Mouse (Mus musculus) neural tube, embryonic 10.5 days (tissue): ENCODE data around the gene Acad11.
A peak's percentile ranks its signal among the peaks of the same experiment; 100 is the strongest.

Source experiments
- DNase-seq: peaks from one replicate; pipeline ENCODE4 v3.0.0-alpha.2; 2017; ENCODE audit warnings: low spot score; ENCODE audit errors: extremely low spot score

The Acad11 gene

DNA sequence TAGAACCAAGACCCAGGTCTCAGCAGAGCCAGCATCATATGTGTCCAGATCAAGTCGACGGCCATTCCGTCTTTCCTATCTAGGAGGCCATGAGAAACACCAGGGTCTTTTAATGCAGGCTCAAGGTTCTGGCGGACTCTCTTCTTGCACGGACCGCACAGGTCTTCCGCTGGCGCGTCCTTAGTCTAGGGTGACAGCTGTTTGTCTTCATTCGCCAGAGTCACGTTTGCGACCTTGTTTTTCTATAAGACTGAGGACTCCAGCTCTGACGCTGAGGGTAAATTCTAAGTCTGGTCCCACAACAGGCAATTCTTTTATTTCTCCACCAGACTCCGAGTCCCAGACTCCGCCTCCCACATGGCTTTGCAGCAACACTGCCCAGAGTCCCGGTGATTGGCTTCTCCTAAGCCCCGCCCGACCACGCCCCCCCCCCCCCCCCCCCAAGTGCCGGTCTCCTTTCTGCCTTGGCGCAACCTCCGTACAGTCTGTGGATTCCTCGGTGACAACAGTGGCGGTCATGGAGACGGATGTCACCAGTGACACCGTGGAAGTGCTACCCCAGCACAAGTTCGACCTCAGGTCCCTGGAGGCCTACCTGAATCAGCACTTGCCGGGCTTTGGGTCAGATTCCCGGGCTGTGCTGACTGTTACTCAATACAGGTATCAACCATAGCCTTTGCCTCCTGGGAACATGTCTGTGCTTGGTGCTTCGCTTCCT is at the start of gene Acad11:
Gene Acad11, plus strand, starts transcription at position 134 of the 718 bp plus-strand sequence.
- DNase-seq: peak; percentile 88

DNA sequence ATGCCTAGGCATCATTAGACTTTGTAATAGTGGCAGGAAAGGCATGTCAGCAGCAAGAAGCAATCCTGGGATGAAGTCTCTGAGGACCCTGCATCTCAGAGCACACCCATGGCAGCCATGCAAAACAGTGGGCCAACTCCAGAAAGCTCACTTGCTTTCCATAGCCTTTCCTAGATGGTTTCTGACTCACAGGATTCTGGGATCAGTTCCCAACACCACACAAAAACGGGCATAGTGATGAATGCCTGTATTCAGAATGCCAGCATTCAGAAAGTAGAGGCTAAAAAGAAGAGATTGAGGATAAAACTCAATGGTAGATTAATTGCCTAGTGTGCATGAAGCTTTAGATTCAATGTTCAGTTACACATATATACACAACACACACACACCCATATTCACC is 48.7 kb upstream of the Acad11 start:
- no peak for DNase-seq

DNA sequence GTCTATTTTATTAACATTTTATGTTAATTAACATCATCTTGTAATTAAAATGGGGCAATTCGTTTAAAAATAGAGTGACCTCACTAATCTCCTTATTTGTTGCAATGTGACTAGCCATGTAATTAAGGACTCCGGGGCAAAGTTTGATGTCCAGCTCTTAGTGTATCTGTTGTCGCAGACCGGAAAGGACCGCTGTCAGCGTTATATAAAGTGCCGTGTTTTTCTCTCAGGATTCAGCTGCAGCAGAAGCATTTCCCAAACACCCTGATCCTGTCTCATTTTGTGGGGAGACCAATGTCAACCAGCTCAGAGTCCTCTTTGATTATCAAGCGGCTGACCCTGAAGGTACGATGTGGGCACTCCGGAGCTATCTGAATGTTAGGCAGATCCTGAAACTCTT is 42.2 kb upstream of the Acad11 start:
- no peak for DNase-seq

DNA sequence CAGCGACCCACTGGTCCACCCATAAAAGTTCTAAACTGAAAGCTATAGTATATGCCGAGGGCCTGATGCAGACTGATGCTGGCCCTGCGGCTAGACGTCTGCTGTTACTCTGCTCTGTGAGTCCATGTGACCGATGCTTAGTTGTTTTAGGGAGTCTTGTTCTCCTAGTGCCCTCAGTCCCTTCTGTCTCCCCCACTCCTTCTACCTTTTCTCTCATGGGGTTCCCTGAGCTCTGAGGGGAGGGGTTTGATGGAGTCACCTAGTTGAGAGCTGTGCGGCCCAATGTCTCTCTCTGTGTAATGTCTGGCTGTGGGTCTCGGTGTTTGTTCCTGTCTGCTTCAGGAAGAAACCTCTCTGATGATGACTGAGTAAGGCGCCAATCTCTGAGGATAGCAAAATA is 36.0 kb upstream of the Acad11 start:
- no peak for DNase-seq

DNA sequence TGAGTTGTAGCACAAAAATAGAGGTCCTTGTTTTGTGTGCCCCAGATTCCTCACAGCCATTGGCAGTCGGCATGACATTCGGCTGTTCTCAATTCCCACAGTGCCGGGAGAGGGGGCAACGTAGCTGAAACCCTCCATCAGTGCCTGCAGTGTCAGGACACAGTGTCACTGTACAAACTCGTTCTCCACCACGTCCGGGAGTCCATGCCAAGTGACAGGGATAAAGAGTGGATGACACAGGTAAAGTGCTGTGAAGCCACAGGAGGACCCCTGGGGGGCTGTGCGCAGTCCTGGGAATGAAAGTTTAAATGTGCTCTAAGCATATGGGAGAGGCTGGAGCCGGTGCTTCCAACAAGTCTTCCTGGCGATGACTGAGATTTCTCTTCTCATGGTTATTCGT is 33.3 kb upstream of the Acad11 start:
- DNase-seq: no peak

DNA sequence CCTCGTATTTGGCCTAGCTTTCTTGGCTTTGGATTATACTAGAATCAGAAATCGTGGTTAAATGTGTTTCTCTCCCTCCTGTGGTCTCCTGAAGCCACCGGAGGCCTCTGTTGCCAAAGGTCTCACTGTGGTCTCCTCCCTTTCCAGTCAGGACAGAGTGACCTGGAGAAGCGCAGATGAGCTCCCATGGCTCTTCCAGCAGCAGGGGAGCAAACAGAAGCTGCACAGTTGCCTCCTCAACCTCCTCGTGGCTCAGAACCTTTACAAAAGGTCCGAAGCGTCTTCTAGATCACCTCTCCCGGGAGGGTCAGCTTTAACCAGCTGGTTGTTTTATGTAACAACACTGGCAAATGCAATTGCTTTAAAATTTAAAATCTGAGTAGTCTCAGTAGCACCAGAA is 28.9 kb upstream of the Acad11 start:
- no peak for DNase-seq

DNA sequence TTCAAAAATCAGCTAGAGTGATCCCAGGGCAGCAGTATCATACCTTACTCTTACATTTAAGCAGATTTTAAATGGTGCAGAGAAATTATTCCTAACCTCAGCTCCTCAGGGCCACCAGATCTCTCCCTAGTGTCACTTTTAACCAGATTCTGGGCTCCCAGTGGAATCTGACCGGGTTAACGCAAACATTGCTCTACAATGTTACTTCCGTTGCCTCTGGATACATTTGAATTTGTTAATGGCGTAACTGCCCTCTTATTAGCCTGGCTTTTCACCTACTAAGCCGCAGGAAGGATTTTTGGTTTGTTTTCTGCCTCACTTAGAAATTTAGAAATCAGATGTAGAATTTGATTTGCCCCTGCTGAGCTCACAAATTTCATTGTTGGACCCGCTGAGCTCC is 28.5 kb upstream of the Acad11 start:
- no peak for DNase-seq

DNA sequence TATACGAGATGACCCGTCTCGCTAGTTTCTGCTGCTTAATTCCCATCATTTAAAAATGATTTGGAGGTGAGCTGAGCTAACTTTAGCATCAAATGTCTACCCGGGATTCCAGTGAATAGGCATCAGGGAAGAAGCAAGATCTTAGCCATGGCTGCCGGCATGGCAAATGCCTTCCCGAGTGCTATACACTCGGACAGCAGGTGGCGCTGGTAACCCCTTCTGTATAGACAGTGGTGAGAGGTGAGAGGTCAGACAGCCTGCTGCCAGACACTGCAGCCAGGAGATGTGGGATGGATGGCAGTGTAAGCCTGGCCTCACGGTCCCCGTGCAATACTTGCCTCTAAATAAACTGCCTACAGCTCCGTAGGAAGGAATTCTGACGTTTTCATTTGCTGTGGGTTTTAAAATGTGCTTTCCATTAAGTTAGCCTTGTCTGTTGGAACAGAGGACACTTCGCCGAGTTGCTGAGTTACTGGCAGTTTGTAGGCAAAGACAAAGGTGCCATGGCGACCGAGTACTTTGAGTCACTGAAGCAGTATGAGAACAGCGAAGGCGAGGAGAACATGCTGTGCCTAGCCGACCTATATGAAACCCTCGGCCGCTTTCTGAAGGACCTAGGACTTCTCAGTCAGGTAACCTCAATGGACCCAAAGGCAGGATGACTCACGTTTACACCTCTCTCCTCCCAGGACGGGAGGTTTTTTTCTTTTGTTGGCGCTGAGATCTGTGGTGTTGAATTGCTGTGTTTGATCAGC is 27.7 kb upstream of the Acad11 start:
- DNase-seq: peak; percentile 80

DNA sequence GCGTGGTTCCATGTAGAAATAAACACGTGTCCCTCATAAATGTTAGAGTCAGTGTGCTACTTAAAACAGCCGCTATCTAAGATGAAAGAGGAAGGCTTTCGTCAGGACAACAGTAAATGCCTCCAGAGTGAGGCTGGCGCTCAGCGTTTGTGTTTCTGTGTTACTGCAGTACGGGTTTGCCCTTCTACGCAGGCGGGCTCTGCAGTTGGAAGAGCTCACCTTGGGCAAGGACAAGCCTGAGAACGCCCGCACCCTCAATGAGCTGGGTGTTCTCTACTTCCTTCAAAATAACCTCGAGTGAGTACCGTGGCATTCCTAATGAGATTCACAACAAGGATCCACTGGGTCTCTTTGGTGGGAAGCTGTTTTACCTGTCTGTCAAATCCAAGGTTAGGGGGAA is 24.9 kb upstream of the Acad11 start:
- DNase-seq: no peak

DNA sequence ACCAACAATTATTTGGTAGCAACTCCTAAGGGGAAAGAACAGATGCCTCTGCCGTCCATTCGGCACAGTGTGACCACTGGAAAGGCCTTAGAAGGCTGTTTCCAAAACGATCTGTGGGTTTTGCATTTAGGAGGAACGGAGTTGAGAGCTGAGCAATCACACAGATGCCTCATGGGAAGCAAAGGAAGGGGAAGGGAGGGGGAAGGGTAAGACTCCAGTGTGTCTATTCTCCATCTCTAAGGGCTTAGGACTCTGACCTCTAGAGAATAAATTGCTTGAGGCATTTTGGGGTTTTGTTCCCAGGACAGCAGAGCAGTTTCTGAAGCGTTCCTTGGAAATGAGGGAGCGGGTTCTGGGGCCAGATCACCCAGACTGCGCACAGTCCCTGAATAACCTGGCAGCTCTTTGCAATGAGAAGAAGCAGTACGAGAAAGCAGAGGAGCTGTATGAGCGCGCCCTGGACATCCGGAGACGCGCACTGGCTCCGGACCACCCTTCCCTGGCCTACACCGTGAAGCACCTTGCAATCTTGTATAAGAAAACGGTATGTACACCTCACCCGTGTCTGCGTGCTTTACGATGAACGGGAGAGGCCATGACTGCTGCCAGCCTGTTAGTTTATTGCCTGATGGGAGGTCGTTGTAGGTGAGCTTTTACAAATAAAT is 24.0 kb upstream of the Acad11 start:
- no peak for DNase-seq

DNA sequence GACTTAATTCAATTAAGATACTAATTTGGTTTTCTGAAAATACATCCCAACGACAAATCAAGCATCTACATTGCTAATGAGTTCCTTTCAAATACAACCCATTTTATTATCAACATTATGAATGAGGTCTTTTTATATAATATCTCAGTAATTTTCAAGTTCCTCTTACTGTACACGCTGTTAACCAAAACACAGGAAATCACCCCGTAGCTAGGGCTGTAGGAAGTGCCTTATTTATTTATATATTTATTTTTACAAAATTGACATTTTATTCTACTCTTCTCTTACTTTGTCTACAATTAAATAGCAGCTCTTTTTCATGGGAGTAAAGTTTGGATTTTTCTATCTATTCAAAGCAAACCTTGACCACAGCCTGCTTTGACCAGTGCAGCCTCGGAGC is 23.4 kb upstream of the Acad11 start:
- no peak for DNase-seq

DNA sequence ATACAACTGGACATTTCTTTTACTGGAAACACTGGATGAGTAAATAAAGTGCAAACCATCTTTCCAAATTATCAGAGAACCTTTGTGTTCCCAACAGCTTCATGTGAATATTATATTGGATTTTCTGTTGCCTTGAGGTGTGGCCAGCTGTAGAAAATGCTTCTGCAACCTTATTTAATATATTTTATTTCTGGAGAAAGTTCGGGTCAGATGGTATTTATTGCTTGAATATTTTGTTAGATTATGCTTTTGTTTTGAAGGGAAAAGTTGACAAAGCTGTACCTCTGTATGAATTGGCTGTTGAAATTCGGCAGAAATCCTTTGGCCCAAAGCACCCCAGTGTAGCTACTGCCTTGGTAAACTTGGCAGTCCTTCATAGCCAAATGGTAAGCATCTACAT is 22.8 kb upstream of the Acad11 start, which contains the start of gene Gm28305:
Gene Gm28305, plus strand, starts transcription at position 301 of the 400 bp plus-strand sequence.
- no peak for DNase-seq

DNA sequence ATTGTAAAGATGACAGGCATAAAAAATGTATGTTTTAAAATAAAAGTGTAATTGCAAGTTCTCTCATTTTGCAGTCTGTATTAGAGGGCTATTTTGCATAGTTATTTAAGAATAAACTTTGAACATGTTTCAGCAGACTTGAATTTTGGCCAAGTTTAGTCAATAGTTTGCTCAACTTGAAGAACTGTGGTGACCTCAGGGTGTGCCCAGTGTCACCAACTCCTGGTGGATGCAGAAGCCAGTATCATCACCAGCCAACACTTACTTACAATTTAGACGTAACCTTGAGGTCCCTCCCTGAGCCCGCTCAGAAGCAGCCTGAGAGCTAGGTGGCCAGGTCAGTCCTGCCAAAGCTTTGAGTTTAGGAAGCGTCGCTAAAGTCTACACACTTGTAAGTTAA is 19.5 kb upstream of the Acad11 start:
- DNase-seq: no peak

DNA sequence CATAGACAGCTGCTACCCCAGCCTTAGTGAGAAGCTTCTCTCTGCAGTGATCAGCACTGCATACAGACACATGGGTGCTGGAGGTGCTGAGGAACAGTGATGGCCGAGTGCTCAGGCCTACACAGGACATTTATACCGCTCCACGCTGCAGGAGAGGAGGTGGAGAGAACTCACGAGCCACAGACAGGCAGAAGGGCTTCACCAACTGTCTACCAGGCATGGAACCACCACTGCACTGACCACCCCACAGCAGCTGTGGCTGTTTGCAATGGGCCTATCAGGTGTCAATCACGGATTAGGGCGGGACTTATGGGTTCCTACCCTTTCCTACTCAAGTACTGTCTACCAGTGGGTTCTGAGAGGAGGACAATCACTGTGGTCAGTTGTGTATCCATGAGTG is 12.1 kb upstream of the Acad11 start:
- no peak for DNase-seq

DNA sequence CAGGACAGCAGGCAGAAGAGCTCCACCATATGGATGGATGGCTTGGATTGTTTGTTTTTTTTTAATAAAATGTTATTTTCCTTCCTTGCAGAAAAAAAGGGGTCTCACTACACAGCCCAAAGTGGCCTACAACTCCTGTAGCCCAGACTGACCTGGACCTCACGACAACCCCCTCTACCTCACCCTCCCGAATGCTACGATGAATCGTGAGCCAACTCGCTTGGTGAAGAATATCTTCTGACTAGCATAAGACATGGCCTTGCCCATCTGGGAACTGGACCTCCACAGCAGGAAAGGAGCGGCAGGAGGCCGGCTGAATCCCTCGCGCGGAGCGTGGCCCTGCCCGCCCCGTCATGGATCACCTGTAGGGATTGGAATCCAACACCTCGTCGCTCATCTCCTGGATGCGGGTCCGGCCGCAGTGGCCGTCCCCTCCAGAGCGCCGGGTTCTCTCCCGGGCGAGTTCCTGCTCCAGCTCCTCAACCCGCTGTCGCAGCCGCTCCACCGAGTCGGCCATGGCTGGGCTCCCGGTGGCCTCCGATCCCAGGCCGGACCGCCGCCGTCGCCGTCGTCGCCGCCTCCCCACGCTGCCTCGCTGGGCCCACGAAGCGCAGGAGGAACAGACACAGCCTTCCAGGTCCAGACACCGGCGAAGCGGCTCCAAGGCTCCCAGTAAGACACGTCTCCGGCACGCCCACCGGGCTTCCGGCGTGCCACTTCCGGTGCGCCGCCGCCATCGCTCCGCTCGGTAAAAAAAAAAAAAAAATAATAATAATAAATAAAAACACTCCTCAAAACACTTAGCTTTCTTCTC is 540 bp upstream of the Acad11 start, which contains the start of gene Uba5:
Gene Uba5, minus strand, starts transcription at position 705 of the 814 bp plus-strand sequence.
- DNase-seq: peak; percentile 76

DNA sequence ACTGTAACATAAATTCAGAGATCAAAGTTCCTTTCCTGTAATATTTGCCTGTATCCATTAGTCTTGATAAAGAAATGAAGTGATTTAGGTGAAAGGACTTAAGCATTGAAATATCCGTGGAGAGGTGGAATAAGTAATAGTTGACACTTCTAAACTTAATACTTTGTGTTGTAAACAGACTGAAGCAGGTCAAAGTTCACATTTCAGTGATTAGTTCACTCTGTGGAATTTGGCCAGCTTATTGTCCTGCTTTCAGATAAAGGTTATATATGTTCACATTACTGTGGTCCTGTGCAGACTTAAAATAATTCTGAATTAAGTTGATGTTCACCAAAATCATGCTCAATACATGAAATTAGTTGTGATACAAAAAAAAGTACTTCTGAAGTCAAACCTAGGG is 1.4 kb downstream of the Acad11 start:
- no peak for DNase-seq

DNA sequence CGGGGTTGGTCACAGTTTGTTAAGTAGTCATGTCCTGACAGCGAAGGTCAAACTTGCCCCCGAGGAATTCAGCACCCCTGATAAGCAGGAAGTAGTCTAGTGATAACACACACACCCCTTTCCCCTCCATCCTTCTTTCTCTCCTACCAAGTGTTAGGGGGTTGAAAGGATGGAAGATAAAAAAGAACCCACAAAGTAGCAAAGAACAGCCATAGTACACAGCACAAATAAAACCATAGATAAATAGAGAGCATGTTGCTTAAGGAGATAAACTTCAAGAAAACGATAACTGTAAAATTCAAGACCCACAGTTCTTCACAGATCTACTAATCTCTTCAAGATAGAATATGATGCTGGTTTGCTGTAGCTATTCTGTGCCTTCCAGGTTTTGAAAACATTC is 7.1 kb downstream of the Acad11 start:
- DNase-seq: no peak

DNA sequence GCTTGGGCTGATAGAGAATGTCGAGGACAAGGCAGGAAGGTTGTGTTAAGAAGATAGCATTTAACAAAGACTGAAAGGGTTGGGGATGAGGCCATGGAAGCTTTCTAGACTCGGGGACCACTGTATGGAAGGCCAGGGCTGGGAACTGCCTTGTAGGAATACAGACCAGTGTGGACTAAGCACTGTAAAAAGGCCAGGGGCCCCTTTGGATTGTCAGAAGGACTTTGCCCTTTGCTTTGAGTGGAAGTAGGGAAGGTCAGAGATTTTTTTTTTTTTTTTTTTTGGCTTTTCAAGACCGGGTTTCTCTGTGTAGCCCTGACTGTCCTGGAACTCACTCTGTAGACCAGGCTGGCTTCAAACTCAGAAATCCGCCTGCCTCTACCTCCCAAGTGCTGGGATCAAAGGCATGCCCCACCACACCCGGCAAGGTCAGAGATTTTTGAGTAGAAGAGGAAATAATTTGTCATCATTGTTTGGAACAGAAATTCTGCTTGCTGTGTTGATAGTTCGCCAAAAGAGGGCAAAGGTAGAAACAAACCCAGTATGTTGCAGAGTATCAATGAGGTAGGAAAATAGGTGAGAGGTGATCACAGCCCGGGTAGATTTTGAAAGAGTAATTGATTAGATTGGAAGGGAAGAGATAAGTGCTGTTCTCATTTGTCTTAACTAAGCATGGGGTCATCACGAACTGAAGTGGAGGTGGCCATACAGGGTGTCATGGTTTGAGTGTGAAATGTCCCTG is 7.9 kb downstream of the Acad11 start:
- DNase-seq: no peak

DNA sequence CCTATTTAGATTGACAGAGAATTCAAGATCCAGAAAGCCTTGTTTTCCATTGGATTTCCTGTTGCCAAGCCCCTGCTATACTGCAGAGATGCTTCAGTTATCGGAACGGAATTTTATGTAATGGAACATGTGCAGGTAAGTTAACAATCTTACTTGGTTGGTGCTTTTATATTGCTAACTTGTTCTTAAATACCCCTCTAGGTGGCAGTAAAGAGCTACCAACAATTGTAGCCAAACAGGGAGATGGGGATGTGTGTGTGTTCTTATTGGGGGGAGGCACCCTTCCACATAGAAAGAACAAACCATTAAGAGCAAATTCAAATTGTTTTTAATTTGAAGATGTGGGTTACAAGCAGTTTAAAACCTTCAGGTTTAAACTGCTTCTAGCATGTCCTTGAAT is 12.6 kb downstream of the Acad11 start:
- no peak for DNase-seq

DNA sequence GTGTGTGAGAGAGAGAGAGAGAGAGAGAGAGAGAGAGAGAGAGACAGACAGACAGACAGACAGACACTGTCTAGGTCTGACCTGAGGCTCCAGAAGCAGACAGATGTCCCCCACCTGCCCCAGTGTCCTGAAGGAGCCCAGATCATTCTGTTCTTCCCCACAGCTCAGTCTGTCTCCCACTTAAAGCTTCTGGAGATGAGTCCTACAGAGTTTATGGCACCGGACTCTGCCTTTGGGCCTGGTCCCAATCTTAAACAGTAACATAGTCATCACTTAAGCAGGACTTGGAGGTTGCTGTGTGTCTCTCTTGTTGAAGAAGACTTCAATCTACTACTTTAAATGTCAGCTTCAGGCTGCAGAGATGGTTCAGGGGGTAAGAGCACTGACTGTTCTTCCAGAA is 15.6 kb downstream of the Acad11 start:
- DNase-seq: no peak

DNA sequence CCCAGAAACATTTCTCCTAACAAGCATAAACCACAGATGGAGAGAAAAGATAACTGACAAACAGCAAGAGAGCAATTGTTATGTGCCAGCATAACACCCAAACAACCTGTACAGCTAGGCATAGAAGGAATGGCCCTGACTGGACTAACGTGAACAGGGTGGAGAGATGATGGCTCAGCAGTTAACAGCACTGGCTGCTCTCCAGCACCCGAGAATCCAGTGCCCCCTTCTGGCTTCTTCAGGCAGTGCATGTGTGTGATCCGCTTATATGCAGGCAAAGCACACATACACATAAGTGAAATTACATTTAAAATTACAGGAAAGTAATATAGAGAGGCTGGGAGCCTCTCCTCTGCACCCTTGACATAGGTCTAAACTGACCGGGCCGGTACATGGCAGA is 16.2 kb downstream of the Acad11 start:
- DNase-seq: peak; percentile 64
